Mouse (Mus musculus) heart, postnatal 14 days (tissue): ENCODE measurements around the gene Cyb5rl. TPM values are rescaled to one million over a fixed set of nuclear protein-coding genes. Genes with fewer than 3 reads are reported as not detected.
"Not testable (repeated sequence)": the region's sequence is repeated elsewhere in the genome, so short reads cannot be mapped to it uniquely, and the experiment has no call there.

ENCODE experiments used
- DNase-seq, 2 experiments: peaks; one replicate each; pipeline ENCODE4 v3.0.0; 2021 to 2022
- intact Hi-C: fragments of 180-260 bp; cut with DNase I; formaldehyde crosslinking; loops from one replicate; pipeline ENCODE4 v1.15.1; 2025
- total RNA-seq, 2 experiments: library from RNA; stranded (reverse); gene quantifications; 2 replicates each; pipeline ENCODE4 v1.2.3; 2021

The Cyb5rl gene
- total RNA-seq, 2 experiments from 2014 or later: 11.7 to 14.5 TPM

DNA sequence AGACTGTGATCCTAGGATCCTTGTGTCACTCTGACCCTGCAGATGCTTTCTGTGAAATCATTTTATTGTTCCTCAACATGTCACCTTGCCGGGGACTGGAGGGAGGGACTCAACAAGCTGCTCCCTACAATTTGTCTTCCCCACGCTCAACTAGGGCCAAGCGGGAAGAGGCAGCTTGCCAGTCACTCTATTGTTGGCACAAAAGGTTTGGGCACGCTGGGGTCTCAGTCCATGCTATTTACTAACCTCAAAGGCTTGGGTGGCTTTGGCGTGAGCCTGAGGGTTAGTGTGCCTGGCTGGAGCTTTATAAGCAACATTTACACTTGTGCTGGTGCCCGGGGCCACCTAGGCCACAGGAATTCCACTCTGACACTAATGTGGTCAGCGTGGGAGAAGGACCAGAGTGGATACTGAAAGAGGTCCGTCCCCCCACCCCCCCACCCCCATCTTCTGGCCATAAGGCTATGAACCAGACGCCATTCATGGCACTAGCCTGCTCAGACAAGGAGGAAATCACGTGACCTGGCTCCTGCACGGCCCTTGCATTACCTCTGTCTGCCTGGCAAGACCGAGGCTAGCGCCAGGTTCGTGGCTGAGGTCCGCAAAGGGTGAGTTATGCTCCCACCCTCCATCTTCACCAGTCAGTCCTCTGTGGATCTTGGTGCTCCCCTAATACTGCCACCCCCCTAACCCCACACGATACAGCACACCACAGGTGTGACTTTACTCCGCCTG, 32.2 kb downstream of the Cyb5rl start:
- DNase-seq: no peak
- intact Hi-C loops: no loop called here

DNA sequence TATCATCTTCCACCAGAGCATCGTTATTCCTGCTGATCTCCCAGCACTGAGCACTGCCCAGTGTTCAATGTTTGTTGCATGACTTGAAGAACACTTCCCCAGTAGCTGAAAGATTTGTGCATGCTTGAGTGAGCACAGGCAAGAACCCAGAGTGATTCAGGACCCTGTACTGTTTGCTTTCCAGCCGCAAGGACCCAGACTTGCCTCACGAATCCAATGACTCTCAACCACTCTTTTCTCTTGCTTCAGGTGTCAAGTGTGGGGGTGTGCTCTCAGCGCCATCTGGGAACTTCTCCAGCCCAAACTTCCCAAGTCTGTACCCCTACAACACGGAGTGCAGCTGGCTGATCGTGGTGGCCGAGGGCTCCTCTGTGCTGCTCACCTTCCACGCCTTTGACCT, 35.4 kb downstream of the Cyb5rl start:
- DNase-seq: no peak

DNA sequence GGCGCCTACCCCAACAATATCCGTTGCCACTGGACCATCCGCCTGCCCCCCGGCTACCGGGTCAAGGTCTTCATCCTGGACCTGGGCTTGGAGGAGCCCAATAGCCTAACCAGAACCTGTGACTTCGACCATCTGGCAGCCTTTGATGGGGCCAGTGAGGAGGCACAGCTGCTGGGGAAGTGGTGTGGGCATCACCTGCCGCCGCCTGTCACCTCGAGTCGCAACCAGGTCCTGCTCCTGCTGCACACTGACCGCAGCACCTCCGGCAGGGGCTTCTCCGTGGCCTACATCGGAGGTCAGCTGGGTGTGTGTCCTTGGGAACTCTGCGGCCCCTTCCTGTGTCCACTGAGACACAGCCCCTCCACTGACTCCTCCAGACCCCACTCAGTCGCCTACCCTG, 40.0 kb downstream of the Cyb5rl start:
- DNase-seq: no peak
- intact Hi-C loops: no loop called here

More for the DNA sequence above, 35.4 kb downstream of the Cyb5rl start:
- intact Hi-C loops: no loop called here

DNA sequence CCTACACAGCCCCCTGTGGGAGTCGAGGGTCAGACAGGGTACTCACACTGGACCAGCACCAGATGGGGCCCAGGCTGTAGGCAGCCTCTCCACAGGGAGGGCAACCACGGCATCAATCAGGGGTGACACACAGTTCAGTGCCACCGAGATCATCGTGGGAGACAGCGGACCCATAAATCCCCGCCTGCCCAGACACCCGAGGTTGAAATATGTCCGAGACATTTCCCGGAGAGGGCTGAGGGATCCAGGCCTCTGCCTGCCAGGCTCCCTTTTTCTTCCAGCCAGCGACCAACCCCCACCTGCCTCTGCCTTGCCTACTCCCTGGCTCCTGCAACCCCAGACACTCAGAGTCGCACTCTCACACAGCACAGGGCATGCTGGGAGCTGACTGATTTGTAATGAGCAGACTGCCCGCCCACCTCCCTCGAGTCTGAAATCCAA, 41.5 kb downstream of the Cyb5rl start:
- no peak for DNase-seq
- intact Hi-C loops: no loop called here

DNA sequence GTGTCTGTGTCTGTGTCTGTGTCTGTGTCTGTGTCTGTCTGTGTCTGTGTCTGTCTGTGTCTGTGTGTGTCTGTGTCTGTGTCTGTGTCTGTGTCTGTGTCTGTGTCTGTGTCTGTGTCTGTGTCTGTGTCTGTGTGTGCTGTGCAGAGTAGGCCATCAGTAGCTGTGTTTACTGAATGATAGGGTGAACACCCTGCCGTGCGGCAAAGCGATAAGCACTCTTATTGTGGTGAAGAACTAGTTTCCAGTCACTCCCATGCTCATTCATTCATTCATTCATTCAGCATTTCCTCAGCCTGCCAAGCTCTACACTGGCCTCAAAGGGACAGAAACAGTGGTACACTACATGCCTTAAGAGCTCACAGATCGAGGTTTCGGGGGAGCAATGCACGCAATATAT, 42.4 kb downstream of the Cyb5rl start:
- DNase-seq, intact Hi-C loops: not testable (repeated sequence)

DNA sequence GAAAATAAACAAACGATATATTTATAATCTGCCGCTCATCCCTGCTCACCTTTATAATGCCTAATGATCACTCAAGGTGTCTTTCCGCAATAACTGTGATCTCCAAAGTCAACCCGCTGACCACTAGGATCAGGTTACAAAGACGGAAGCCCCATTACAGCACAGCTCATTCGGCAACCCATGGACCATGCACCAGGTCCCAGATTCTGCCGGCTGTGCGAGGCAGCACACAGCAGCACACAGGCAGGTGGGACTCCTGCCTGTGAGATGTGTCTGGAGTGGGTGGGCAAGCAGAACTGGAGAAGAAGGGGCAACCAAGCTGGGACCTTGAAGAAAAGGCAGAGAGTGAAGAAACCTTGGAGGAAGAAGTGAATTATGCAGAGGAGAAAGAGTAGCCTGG, 47.5 kb downstream of the Cyb5rl start:
- DNase-seq: no peak

DNA sequence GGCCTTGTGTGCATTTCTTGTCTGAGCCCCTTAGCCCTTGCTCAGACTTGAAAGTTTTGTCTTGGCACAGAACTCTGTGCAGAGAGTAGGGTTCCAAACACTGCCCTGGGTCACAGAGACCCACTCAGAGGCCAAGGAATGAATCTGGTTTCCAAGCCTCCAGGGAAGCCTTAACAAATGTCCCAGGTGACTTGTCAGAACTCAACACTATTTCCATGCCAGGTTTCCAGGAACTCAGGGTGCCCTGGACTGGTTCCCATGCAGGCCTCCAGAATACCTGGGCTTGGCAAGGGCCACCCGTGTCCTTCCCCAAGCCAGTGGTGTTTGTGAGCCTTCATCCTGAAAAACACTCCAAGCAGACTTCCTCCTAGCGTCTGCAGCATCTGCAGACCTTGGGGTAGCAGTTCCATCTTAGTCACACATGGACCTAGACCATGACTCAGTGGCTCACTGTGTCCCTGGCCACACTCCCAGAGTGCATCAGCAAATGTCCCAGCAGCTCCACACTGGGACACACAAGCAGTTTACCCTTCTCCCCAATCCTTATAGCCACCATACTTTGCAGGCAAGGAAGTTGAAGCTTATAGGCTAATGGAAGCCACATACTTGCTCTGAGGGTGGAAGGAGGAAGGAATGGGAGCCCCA, 51.1 kb downstream of the Cyb5rl start:
- intact Hi-C loops: no loop called here
- DNase-seq: no peak

More for the DNA sequence above, 47.5 kb downstream of the Cyb5rl start:
- intact Hi-C loops: no loop called here

DNA sequence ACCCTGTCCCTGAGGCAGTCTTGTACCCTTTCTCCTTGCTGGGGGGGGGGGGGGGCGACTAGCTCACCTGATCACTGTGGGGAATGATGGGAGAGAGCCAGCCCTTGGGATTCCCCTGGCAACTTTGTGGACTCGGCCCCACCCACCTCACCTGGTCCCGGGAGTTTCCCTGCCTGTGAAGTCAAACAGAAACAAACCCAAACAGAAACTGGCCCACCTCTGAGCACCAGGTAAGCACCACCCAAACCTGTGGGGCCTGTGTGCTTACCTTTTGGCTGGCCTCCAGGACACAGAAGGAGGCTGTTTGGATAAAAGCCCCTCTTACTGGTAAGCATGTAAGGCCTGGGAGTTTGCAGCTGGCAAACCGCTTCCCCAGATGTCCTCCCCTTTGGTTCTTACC, 52.3 kb downstream of the Cyb5rl start:
- no peak for DNase-seq
- intact Hi-C loops: no loop called here

DNA sequence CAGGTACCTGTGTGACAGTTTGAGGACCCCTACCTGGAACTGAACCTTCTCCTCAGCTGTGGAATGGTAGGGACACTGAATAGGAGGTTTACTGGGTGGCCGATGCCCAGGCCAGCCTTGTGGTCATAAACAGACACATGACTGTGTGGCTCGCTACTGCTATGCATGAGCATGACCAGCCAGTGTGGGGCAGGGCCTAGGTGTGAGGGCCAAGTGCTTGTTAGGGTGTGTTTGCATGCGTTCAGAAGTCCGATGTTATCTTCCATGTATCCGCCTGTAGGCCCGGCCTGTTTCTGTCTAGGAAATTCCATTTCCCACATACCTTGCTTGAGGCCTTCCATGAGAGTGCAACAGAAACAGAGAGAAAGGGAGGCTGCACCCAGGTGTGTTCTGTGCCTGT, 53.9 kb downstream of the Cyb5rl start:
- intact Hi-C loops: loop anchor here (2.0 kb wide), 1 partner anchor 282 kb away; no protein-coding TSS in a partner anchor
- no peak for DNase-seq

DNA sequence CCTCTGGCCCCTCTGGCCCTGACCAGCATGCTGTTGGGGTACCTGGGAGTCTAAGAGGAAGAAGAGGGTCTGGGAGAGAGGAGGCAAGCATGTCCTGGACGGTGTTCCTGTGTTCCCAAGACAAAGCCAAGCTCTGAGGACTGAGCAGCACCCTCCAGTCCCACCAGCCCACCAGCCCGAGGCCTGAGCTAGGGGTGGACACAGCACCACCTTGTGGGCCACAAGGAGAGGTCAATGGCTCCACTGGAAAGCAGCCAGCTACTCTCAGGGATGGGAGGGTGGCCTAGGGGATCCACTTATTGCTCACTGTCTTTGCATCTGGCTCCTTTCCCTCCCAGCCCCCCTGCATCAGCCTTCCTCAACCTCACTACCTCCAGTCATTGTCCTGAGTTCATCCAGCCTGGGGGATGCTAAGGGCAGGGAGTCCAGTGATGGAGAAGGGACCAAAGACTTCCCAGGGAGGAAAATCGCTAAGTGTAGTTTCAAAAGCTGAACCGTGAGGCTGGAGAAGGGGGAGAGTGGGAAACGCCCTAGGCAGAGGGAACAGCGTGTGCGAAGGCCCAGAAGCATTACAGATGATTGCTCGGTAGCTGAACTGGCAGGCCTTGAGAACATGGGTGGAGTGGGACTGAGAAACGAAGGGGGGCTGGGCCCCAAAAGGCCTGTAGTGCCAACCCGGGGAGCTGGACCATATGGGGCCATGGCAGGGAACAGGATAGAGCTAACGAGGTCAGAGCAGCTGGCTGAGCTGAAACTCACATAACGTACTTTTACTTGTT, 54.6 kb downstream of the Cyb5rl start:
- intact Hi-C loops: loop anchor here (2.0 kb wide), 1 partner anchor 283 kb away; no protein-coding TSS in a partner anchor
- peak; percentile 40 to 66 for DNase-seq

DNA sequence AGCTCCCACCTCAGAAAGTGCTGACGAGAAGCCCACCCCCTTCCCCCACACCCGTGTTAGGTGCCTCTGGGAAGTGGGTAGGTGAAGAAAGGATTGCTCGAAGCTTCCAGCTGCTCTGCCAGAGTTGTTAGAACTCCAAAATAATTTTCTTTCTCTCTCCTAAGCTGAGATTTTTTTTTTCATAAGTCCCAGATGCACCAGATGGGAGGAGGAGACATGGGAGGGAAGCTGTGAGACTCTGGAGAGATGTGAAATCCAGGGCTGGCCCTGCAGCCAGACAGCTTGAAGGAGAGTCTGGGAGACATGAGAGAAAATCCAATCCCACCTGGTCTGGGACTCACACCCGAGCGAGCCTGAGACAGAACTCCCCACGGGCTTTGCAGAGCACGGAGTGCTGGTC, 57.6 kb downstream of the Cyb5rl start:
- no peak for DNase-seq
- intact Hi-C loops: no loop called here

DNA sequence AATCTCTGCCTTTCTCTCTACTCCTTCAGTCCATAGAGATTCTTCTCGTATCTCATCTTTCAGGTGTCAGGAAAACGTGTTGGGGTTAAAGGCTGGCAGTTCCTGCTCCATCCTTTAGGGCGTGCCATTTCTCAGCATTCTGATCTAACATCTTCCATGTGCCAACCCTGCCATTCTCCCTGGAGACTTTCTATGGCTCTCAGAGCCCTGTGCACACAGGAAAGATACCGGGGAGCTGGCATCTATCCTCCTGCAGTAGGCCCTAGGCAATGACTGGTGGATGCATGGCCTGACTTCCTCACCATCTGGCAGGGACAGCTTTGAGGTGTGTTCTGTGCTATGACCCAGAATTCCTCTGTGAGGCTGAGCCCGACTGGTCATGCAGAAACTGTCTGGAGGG, 58.3 kb downstream of the Cyb5rl start:
- intact Hi-C loops: no loop called here
- DNase-seq: no peak

DNA sequence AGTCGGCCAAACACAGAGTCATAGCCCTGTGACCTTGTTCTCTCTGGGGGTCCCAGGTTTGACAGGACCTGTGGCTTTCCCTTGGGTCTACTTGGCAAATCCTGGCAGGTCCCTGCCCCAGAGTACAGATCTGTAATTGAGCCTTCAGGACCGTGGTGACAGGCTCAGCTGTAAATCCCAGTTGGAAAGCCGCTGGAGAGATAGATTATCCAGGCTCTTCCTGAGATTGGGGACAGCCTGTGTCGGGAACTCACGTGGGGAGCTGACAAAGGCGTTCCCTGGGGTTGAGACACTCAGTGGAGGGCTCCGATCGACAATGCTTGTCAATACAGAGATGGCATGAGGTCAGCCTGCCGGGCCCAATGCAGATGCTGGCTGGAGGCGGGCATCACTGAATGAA, 59.6 kb downstream of the Cyb5rl start:
- DNase-seq: no peak
- intact Hi-C loops: no loop called here

DNA sequence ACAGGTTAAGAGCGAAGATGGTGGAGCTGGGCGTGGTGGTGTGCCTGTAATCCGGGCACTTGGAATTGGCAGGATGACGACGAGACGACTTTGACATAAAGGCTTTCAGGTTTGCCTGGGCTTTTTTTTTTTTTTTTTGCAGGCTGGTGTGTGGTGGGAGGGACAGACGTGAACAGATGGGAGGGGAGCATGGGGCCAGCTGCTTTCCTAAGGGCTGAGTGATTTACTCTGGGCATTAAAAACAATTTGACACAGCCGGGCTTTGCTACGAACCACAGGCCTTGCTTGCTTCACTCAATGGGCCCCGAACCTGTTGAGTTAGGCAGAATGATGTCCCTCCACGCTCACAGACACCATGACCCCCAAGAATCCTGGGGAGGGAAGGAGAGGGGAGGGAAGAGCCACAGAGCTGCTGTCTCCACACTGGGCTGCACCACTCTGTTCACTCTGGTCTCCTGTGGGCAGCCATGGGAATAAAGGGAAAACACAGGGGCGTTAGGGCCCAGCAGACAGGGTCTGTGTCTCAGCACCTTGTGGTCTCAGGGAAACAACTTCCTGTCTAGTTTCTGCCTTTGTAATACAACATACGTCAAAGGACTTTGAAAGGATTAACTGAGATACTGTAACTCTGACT, 60.2 kb downstream of the Cyb5rl start:
- intact Hi-C loops: no loop called here
- no peak for DNase-seq

DNA sequence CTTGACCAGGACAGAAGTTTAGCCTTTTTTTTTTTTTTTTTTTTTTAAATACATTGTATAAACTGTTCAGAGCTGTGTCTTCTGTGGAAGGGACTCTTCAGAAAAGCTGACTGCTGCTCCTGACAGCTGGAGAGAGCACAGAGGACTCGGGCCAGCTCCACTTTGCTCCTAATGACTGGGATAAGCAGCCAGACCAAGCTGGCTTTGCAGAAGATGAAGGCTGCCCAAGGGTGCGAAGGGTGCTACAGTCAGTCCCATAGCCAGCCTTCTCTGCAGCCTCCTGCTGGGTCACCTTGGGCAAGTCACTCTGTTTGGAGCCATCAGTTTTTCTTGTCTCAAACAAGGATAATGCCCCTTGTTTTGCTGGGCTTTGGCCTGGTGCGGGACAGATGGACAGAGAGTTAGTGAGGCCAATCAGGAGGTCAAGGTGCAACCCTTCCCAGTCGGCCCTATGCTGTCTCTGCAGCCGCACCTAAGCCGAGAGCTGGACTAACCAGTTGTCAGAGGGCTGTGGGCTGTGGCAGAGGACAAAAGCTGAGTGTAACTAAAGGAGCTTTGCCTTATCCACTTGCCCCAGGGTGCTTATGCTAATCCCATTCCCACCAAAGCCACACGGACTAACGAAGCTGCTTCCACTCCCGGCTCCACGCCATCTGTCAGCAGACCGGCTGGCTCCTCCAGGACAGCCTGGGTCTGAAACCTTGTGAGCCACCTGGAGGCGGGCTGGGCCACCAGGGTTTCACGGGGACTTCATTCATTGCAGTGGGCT, 61.3 kb downstream of the Cyb5rl start:
- no peak for DNase-seq
- intact Hi-C loops: no loop called here

DNA sequence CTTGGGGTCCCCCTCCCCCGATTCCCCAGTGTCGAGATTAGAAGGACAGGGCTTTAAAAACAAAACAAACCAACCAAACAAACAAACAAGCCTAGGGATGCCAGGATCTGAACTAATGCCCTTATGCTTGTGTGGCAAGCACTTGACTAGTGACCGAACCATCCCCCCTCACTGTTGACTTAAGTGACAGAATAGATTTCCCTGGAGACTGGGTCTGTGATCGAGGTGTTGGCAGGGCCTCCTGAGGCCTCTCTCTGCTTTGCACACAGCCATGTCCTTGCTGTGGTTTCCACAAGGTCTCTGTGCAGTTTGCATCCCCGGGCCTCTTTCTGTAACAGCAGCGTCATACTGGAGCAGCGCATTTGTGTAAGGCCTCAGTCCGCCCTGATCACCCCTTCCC, 62.6 kb downstream of the Cyb5rl start:
- no peak for DNase-seq
- intact Hi-C loops: no loop called here

DNA sequence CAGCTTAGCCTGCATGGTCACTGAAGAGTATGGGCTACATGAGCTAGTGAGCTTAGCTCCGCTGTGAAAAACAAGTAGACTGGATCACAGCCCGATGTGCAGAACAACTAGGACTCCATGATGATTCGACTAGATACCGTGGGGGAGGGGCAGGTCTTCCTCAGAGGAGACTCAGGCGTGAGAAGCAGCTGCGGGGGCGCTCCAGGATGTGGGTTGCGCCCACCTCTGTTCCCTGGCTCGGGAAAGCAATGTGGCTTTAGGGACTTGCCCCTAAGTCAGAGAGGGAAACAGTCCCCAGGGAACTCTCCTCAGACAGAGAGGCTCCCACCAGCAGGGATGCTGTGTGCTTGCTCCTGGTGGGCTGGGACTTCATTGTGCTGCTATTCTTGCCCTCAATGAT, 63.7 kb downstream of the Cyb5rl start:
- peak; percentile 21 to 25 for DNase-seq
- intact Hi-C loops: no loop called here

DNA sequence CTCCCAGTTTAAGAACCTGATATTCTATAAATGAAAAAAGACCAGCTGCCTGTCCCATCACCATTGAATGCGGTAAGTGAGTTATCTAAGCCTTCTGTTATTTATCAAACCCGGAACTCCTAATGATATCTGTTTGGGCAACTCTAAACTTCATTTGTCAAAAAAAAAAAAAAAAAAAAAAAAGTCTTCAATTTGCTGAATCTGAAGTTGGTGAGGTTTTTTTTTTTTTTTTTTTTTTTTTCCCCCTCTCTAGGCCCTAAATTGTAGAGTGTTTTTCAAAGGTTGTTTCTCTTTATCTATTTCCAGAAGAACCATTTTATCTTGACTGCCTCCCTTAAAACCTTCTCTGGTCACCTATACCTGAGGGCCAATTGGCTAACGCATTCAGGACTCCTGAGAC, 68.1 kb downstream of the Cyb5rl start:
- intact Hi-C loops: no loop called here
- no peak for DNase-seq

DNA sequence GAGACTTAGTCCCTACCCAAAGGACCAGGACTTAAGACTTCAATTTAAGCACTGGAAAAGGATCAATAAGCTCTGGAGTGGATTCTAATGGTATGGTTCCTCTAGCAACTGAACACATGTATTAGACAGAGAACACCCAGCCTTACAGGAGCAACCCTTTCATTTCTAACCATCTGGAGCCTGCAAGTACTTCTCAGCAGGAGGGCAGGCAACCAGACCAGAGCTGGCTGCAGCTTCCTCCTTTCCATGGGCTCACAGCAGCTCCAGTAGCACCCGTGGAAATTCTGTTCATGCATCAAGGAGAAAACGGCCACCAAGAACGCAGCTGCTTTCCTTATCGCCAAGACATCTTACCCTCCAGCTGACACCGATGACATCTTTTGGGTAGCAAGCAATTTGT, 68.9 kb downstream of the Cyb5rl start:
- no peak for DNase-seq
- intact Hi-C loops: no loop called here

DNA sequence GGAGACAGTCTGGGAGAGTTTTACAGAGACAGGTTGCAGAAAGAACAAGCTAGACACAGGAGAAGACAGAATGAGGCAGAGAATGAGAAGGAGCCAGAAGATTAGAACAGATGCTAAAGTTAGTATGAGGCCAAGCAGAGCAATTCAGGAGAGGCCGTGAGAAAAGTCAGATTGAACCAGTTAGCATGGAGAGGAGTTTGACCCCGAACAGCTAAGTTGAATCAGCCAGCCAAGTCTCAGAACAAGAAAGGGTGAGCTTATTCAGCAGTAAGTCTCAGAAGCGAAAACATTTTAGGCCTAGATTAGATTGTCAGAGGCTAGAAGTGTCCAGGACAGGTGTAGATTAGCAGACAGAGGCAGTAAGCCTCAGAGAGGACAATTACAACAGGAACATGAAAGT, 69.7 kb downstream of the Cyb5rl start:
- DNase-seq: no peak
- intact Hi-C loops: no loop called here
